Mouse (Mus musculus): ENCODE data around the gene Cyp2c65. TPM values are rescaled to one million over a fixed set of nuclear protein-coding genes. Genes with fewer than 3 reads are reported as not detected.
"Not testable (repeated sequence)": the region's sequence is repeated elsewhere in the genome, so short reads cannot be mapped to it uniquely, and the experiment has no call there.

Cyp2c65 gene
- polyA plus RNA-seq (2015; fragmentation: Nextera tagmentation; extraction: Ambion mirVana), result 123 TPM in 2 replicates

DNA sequence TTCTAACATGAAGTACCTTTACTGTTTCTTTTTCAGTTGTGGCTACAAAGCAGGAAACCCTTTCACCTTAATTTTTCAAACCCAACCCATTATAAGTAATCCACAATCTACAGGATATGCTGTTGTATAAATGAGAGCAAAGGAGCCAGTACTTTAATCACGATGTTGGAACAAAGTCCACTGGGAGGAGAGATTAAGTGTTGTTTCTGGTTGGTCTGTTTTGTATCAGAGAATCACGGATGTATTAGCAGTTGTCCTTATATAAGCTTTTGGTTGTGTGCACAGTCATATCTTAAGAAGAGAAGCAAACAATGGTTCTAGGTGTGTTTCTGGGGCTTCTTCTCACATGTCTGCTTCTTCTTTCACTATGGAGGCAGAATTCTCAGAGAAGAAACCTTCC, at the start of gene Cyp2c65:
Gene Cyp2c65, plus strand, starts transcription at position 297 of the 400 bp plus-strand sequence.
- DNase-seq (ENCODE audit: low spot score), result no peak
- Histone ChIP-seq H3K36me3 (ENCODE audit: control insufficient read depth, insufficient read depth, low read length) (no peaks in the 10 kb centered on the region), H3K27me3 (ENCODE audit: control insufficient read depth, insufficient read depth, low read length) (no peaks in the 10 kb centered on the region), H3K27ac (replicated peaks) (0 out of 2 replicates have a peak within 1 kb of the TSS, but pooled peaks have one; percentile 59), H3K4me2 (replicated peaks; ENCODE audit: low read depth) (no peak within 1 kb of the TSS), H3K4me1 (replicated peaks; ENCODE audit: control insufficient read depth, insufficient read depth) (no peaks in the 10 kb centered on the region), H3K9ac (ENCODE audit: low read length) (no peak within 1 kb of the TSS), H3K9me3 (ENCODE audit: control insufficient read depth, low read length) (no peaks in the 10 kb centered on the region), H3K4me3 (ENCODE audit: low read depth, low read length) (no peak within 1 kb of the TSS)
- WGBS, result 50% methylated on average over 2 of the region's 2 CpGs
- TF ChIP-seq EP300 (optimal IDR thresholded peaks at IDR 0.05) (no peak), CTCF (IDR thresholded peaks at IDR 0.05; ENCODE audit: low read depth) (no peak)
- ATAC-seq (ENCODE audit: low FRiP score, low TSS enrichment), result peak; percentile 96

DNA sequence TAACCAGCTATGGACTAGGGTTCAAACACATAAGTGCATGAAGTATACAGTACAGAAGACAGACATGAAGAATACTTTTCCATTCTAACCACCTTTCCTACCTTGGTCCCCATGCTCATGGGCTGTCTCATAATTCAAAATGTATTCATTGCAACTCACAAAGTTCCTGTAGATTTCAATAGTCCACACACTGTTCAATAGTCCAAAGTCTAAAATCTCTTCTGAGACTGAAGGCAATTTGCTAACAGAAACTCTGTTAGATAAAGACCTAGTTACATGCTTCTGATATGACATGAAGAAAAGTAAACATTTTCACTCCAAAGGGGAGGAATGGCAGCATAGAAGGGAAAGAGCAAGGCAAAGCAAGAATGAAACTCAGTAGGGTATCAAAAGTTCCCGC, 2.9 kb upstream of the Cyp2c65 start:
- no peak for DNase-seq (ENCODE audit: low spot score)

DNA sequence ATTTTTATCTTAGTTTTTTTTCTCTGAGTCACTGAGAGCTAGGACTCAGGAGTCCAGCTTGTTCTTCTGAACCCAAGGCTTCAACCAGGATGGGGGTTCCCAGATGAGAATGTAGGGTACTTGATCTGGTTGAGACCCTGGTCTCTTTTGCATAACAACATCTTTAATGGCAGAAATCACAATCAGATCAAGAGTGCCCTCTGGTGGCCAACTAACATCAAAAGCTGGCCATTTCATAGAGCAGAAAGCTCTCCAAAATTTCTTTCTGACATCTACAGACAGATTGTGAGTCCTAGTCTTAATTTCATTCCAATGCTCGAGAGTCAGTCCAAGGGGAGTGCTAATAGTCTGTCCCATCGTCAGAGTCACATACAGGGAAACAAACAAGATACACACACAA, 38.0 kb downstream of the Cyp2c65 start:
- not testable (repeated sequence) for ATAC-seq (ENCODE audit: low FRiP score, low TSS enrichment); H3K36me3 ChIP-seq (ENCODE audit: control insufficient read depth, insufficient read depth, low read length); H3K9me3 ChIP-seq (ENCODE audit: control insufficient read depth, low read length); H3K27me3 ChIP-seq (ENCODE audit: control insufficient read depth, insufficient read depth, low read length); H3K4me3 ChIP-seq (ENCODE audit: low read depth, low read length); H3K9ac ChIP-seq (ENCODE audit: low read length); DNase-seq (ENCODE audit: low spot score); H3K4me2 ChIP-seq (replicated peaks; ENCODE audit: low read depth); H3K4me1 ChIP-seq (replicated peaks; ENCODE audit: control insufficient read depth, insufficient read depth); H3K27ac ChIP-seq (replicated peaks)
- WGBS, result 65% methylated on average over 2 of the region's 2 CpGs
- peak; percentile 26 for TF ChIP-seq CTCF (IDR thresholded peaks at IDR 0.05; ENCODE audit: low read depth)

More for the DNA sequence above, 2.9 kb upstream of the Cyp2c65 start:
- H3K4me3 ChIP-seq (ENCODE audit: low read depth, low read length), result no peak overlapping the region
- no peaks in the 10 kb centered on the region for H3K27me3 ChIP-seq (ENCODE audit: control insufficient read depth, insufficient read depth, low read length)
- H3K36me3 ChIP-seq (ENCODE audit: control insufficient read depth, insufficient read depth, low read length), result no peaks in the 10 kb centered on the region
- TF ChIP-seq CTCF (IDR thresholded peaks at IDR 0.05; ENCODE audit: low read depth) (no peak), EP300 (optimal IDR thresholded peaks at IDR 0.05) (no peak)
- H3K4me1 ChIP-seq (replicated peaks; ENCODE audit: control insufficient read depth, insufficient read depth), result no peaks in the 10 kb centered on the region
- WGBS, result 92% methylated on average over 1 of the region's 1 CpGs
- H3K9ac ChIP-seq (ENCODE audit: low read length), result no peak overlapping the region
- no peaks in the 10 kb centered on the region for H3K9me3 ChIP-seq (ENCODE audit: control insufficient read depth, low read length)
- peak; percentile 59 for ATAC-seq (ENCODE audit: low FRiP score, low TSS enrichment)
- H3K4me2 ChIP-seq (replicated peaks; ENCODE audit: low read depth), result no peak overlapping the region
- H3K27ac ChIP-seq (replicated peaks), result no peak overlapping the region

DNA sequence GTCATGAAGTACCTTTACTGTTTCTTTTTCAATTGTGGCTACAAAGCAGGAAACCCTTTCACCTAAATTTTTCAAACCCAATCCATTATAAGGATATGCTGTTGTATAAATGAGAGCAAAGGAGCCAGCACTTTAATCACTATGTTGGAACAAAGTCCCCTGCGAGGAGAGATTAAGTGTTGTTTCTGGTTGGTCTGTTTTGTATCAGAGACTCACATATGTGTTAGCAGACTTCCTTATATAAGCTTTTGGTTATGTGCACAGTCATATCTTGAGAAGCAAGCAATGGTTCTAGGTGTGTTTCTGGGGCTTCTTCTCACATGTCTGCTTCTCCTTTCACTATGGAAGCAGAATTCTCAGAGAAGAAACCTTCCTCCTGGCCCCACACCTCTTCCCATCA, 52.8 kb downstream of the Cyp2c65 start, which contains the start of gene Cyp2c66:
Gene Cyp2c66, plus strand, starts transcription at position 255 of the 400 bp plus-strand sequence.
- WGBS, result 65% methylated on average over 1 of the region's 1 CpGs
- H3K36me3 ChIP-seq (ENCODE audit: control insufficient read depth, insufficient read depth, low read length), result no peaks in the 10 kb centered on the region

More for the DNA sequence above, 52.8 kb downstream of the Cyp2c65 start, which contains the start of gene Cyp2c66:
- ATAC-seq (ENCODE audit: low FRiP score, low TSS enrichment) (peak; percentile 89), DNase-seq (ENCODE audit: low spot score) (no peak)
- H3K27ac ChIP-seq (replicated peaks), result no peak within 1 kb of the TSS
- H3K4me1 ChIP-seq (replicated peaks; ENCODE audit: control insufficient read depth, insufficient read depth), result no peaks in the 10 kb centered on the region
- no peak for TF ChIP-seq EP300 (optimal IDR thresholded peaks at IDR 0.05)
- no peak for TF ChIP-seq CTCF (IDR thresholded peaks at IDR 0.05; ENCODE audit: low read depth)
- H3K4me2 ChIP-seq (replicated peaks; ENCODE audit: low read depth), result no peak within 1 kb of the TSS
- no peaks in the 10 kb centered on the region for H3K27me3 ChIP-seq (ENCODE audit: control insufficient read depth, insufficient read depth, low read length)
- no peaks in the 10 kb centered on the region for H3K9me3 ChIP-seq (ENCODE audit: control insufficient read depth, low read length)
- no peak within 1 kb of the TSS for H3K9ac ChIP-seq (ENCODE audit: low read length)
- no peak within 1 kb of the TSS for H3K4me3 ChIP-seq (ENCODE audit: low read depth, low read length)

Other genes with a start within 250 kb of the Cyp2c65 start
- gene Noc3l, start 241.8 kb upstream of the Cyp2c65 start, polyA plus RNA-seq (2015; fragmentation: Nextera tagmentation; extraction: Ambion mirVana), result 2.6 and 2.9 TPM in 2 replicates
- 1.4 and 1.6 TPM in 2 replicates for gene Tbc1d12, start 224.4 kb upstream of the Cyp2c65 start, polyA plus RNA-seq (2015; fragmentation: Nextera tagmentation; extraction: Ambion mirVana)
- 13.7 and 14.3 TPM in 2 replicates for gene Hells, start 130.1 kb upstream of the Cyp2c65 start, polyA plus RNA-seq (2015; fragmentation: Nextera tagmentation; extraction: Ambion mirVana)
- gene Cyp2c55, start 54.0 kb upstream of the Cyp2c65 start, polyA plus RNA-seq (2015; fragmentation: Nextera tagmentation; extraction: Ambion mirVana), result 55.0 and 59.3 TPM in 2 replicates
- gene Cyp2c66, start 52.9 kb downstream of the Cyp2c65 start, polyA plus RNA-seq (2015; fragmentation: Nextera tagmentation; extraction: Ambion mirVana), result 5.9 and 6.1 TPM in 2 replicates
- 0.88 and 0.89 TPM in 2 replicates for gene Cyp2c29, start 208.4 kb downstream of the Cyp2c65 start, polyA plus RNA-seq (2015; fragmentation: Nextera tagmentation; extraction: Ambion mirVana)